Mouse (Mus musculus): ENCODE measurements around the gene Rorc.

DNA sequence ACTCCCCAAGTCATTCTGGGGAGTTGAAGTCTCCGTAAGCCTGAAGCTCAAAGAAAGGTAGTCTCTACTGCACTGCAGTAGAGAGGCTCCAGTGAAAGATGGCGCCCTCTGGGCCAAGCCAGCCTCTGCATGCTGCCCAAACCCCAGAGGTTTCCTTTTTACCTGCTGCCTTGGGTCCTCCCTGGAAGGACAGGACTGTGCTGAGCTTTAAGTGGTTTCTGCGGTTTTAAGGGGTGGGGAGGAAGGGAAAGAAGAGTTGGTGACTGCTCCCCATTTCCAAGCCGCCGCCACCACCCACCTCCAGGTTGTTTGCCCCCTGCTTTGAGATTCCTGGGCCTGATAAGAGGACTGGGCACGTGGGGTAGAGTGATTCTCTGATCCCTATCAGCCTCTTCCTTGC, 4.0 kb upstream of the Rorc start:
- TF ChIP-seq ZC3H11A (IDR thresholded peaks at IDR 0.05; ENCODE audit: borderline replicate concordance, low read depth, low read length) (no peak), CHD2 (IDR thresholded peaks at IDR 0.05; ENCODE audit: low read depth, low read length) (no peak), HCFC1 (IDR thresholded peaks at IDR 0.05; ENCODE audit: borderline replicate concordance, insufficient read depth, low read length) (no peak), MAFK (IDR thresholded peaks at IDR 0.05; ENCODE audit: insufficient read depth, low read depth, low read length) (no peak)
